Mouse (Mus musculus) c-Kit-positive CD71-positive TER-119-positive erythroid progenitor cells, embryonic 14.5 days (primary cell): ENCODE results near the gene Ano7.

ENCODE experiments used
- DNase-seq: peaks from one replicate; pipeline ENCODE4 v3.0.0-alpha.2; 2013; ENCODE audit warnings: low spot score

Ano7 gene

GRCm38 (mm10) chr1:93373665-93374064, at the start of gene Ano7:
Gene Ano7, plus strand, starts transcription at chr1:93373930.
- DNase-seq, result no peak

GRCm38 (mm10) chr1:93323973-93324372, 49.8 kb upstream of the Ano7 start:
- no peak for DNase-seq

GRCm38 (mm10) chr1:93326446-93326845, 47.3 kb upstream of the Ano7 start:
- DNase-seq, result no peak

- DNase-seq, result no peak
Observed at GRCm38 (mm10) chr1:93334621-93335020, 39.1 kb upstream of the Ano7 start.

GRCm38 (mm10) chr1:93342648-93343503, 30.9 kb upstream of the Ano7 start, which contains the start of the genes Ppp1r7 and Pask:
Gene Ppp1r7, plus strand, starts transcription at chr1:93342854.
Gene Pask, minus strand, starts transcription at chr1:93343482.
- peak; percentile 95 for DNase-seq

- DNase-seq, result peak; percentile 92
Observed at GRCm38 (mm10) chr1:93343504-93344047, 30.2 kb upstream of the Ano7 start.

GRCm38 (mm10) chr1:93347176-93347575, 26.6 kb upstream of the Ano7 start:
- DNase-seq, result no peak

GRCm38 (mm10) chr1:93349701-93350100, 24.0 kb upstream of the Ano7 start:
- DNase-seq, result no peak

GRCm38 (mm10) chr1:93352724-93353123, 21.0 kb upstream of the Ano7 start:
- DNase-seq, result no peak

- DNase-seq, result no peak
Observed at GRCm38 (mm10) chr1:93362661-93363060, 11.1 kb upstream of the Ano7 start.

- DNase-seq, result no peak
Observed at GRCm38 (mm10) chr1:93365641-93366040, 8.1 kb upstream of the Ano7 start.

- no peak for DNase-seq
Observed at GRCm38 (mm10) chr1:93377307-93377706, 3.6 kb downstream of the Ano7 start.

GRCm38 (mm10) chr1:93379117-93379516, 5.4 kb downstream of the Ano7 start:
- DNase-seq, result no peak

- DNase-seq, result no peak
Observed at GRCm38 (mm10) chr1:93387198-93387597, 13.5 kb downstream of the Ano7 start.

- no peak for DNase-seq
Observed at GRCm38 (mm10) chr1:93388906-93389305, 15.2 kb downstream of the Ano7 start.

- no peak for DNase-seq
Observed at GRCm38 (mm10) chr1:93401191-93402052, 27.7 kb downstream of the Ano7 start.

- no peak for DNase-seq
Observed at GRCm38 (mm10) chr1:93403403-93403802, 29.7 kb downstream of the Ano7 start.

GRCm38 (mm10) chr1:93432087-93432486, 58.4 kb downstream of the Ano7 start:
- no peak for DNase-seq

- DNase-seq, result no peak
Observed at GRCm38 (mm10) chr1:93439321-93439720, 65.6 kb downstream of the Ano7 start.

GRCm38 (mm10) chr1:93444405-93445110, 70.8 kb downstream of the Ano7 start:
- DNase-seq, result peak; percentile 55

- DNase-seq, result peak; percentile 67
Observed at GRCm38 (mm10) chr1:93445111-93445821, 71.5 kb downstream of the Ano7 start.
